Mouse (Mus musculus) left cerebral cortex, adult 18-20 months (tissue): ENCODE data around the gene Rab25. TPM values are rescaled to one million over a fixed set of nuclear protein-coding genes. Genes with fewer than 3 reads are reported as not detected.

Experiments used
- DNase-seq, 2 experiments: peaks; one replicate each; pipeline ENCODE4 v3.0.0; 2021 to 2022; ENCODE audit warnings: low spot score in 2 of 2, mixed read lengths in 1 of 2
- total RNA-seq, 2 experiments: library from RNA; stranded (reverse); gene quantifications; 2 replicates each; pipeline ENCODE4 v1.2.3; 2021

The Rab25 gene
- total RNA-seq, 2 experiments from 2014 or later: not detected

- DNase-seq: no peak
Measured at GRCm38 (mm10) chr3:88567892-88568291, 19.8 kb upstream of the Rab25 start.

- DNase-seq: no peak
Measured at GRCm38 (mm10) chr3:88566536-88567061, 18.5 kb upstream of the Rab25 start.

GRCm38 (mm10) chr3:88566116-88566515, 18.0 kb upstream of the Rab25 start:
- DNase-seq: no peak

GRCm38 (mm10) chr3:88563966-88564365, 15.9 kb upstream of the Rab25 start:
- no peak for DNase-seq

GRCm38 (mm10) chr3:88563442-88563841, 15.3 kb upstream of the Rab25 start:
- no peak for DNase-seq

- no peak for DNase-seq
Measured at GRCm38 (mm10) chr3:88561989-88562388, 13.9 kb upstream of the Rab25 start.

- no peak for DNase-seq
Measured at GRCm38 (mm10) chr3:88559596-88559995, 11.5 kb upstream of the Rab25 start.

DNA sequence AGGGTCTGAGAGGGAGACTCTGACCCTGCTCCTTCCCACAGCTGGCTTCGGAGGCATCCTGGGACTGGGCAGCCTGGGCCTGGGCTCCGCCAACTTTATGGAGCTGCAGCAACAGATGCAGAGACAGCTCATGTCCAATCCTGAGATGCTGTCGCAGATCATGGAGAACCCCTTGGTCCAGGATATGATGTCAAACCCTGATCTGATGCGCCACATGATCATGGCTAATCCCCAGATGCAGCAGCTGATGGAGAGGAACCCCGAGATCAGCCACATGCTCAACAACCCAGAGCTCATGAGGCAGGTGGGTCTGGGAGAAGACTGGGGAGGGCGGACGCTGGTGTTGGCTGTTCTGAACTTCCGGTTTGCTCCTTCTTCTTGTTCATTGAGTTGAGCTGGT, 8.5 kb upstream of the Rab25 start:
- no peak for DNase-seq

DNA sequence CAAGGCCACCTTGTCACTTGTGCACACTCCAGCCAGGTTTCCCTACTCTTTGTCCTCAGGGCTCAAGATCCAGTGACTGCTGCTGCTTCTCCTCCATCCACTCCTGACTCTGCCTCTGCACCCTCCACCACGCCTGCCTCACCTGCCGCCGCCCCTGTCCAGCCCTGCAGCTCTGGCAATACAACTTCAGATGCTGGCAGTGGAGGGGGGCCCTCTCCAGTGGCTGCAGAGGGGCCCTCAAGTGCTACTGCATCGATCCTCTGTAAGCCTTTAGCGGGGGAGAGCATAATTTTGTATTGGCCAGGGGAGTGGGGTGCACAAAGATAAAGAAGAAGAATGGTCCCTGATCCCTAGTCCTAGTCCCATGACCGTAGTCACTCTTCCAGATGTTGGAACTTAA, 7.6 kb upstream of the Rab25 start:
- no peak for DNase-seq

- DNase-seq: no peak
Measured at GRCm38 (mm10) chr3:88555069-88555605, 7.0 kb upstream of the Rab25 start.

DNA sequence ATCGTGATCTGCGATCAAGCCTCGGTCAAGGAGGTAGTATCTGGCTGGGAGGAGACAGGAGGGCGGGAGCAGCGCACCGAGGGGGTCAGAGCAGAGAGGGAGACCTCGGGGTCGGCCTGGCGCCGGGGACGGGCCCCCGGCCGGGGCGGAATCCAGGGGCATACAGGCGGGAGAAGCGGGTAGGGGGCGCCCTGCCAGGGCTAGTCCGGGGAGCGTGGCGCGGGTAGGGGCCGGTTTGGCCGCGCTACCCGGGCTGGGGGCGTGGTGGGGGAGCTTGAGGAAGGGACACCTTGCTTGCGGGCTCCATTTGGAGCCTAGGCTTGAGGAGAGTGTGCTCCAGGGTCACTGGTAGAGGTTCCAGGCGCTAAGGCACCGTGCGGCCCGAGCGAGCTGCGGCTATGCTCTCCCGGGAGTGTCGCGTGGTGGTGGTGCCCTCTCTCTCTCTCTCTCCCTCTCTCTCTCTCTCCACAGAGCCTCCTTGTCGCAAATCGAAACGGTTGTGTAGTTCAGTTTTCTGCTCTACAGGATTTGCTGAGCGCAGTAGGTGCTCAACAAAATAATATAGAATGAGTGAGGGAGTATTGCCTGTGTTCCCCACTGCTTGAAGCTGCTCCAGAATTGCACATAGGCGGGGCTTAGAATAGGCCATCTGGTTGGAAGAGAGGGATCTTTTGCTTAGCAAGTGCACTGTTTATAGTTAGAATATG, 5.9 kb upstream of the Rab25 start:
- peak; percentile 44 to 45 for DNase-seq

- peak; percentile 84 to 89 for DNase-seq
Measured at GRCm38 (mm10) chr3:88553525-88553879, 5.4 kb upstream of the Rab25 start, which contains the start of gene Ubqln4. Ubqln4 (plus strand) TSS chr3:88553758.

- DNase-seq: peak; percentile 98 to 99
Measured at GRCm38 (mm10) chr3:88552676-88553524, 4.8 kb upstream of the Rab25 start, which contains the start of gene Lamtor2. Lamtor2 (minus strand) TSS chr3:88553074.

DNA sequence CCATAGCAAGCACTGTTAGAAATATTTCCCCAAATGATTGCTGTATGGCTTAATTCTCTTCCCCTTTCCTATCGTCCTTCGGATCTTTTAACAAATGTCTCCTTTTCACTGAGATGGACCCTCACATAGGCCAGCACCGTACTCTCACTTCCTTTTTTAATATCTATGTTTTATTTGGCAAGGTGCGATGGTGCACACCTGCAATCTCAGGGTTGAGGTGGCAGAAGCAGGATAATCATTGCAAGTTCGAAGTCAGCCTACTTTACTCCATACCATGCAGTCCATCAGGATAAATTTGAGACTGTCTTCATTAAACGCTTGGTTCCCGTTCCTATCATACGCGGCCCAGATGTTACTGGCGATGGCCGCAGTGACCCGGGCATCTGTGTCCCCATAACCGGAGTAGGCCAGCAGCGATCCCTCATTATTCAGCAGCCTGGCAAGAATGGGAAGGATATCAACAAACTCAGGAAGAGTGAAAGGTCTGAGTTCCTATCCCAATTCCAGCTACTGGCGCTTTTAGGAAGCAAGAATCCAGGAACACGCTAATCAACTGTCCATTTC, 4.1 kb upstream of the Rab25 start:
- no peak for DNase-seq

- DNase-seq: no peak
Measured at GRCm38 (mm10) chr3:88551586-88551985, 3.5 kb upstream of the Rab25 start.

GRCm38 (mm10) chr3:88546674-88547418, 1.3 kb downstream of the Rab25 start:
- DNase-seq: no peak

DNA sequence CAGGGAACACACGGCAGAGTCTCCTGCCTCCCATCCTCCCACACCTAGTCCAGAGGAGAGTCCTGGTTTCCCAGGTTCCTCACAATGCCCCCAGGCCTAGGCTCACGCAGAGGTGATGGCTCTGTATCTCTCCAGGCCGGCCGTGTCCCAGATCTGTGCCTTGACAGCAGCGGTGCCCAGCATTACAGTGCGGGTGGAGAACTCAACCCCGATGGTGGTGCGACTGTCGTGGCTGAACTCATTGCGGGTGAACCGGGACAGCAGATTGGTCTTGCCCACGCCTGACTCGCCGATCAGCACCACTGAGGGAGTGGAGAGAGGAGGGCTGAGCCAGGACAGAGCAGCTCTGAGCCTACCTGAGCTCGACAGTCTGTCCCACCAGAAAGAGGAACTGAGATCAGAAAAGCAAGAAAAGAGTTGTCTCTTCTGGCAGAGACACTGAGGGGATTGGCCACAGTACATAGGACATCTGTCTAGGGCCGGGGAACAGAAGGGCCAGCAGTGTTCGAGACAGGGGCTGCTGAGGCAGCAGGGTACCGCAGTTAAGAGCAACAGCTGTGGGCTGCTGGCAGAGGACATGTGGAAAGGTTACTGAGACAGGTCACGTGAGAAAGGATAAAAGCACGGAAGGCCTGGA, 3.0 kb downstream of the Rab25 start:
- no peak for DNase-seq

GRCm38 (mm10) chr3:88544514-88544913, 3.6 kb downstream of the Rab25 start:
- no peak for DNase-seq

DNA sequence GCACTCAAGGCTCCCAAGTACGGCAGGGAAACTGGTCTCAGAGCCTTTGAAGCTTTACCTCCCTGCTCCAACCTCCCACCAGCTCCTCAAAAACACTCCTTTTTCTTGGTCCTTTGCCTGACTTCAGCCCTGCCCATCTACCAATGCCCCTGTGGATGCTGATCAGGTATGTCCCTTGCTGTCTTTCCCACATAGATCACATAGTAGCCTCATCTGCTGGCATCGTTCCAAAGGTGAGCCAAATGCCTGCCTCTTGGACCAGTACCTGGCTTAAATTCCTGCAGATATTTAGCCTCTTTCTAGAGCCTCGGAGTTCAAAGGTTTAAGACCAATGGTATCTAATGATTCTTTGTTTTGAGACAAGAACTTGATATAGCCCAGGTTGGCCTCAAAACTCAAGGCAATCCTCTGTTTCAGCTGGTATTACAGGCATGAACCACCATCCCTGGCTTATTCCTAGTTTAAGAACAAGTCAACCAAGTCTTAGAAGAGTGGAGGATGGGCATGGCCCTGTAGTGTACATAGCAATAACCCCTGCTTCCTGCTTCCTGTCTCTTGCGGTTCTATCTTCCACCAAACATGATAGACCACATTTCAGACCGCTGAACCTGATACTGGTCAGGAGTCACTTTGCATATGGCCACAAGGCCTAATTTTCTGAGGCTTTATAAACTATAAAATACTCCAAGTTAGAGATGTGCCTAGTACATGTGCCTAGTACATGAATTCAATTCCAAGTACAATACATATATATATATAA, 4.3 kb downstream of the Rab25 start:
- DNase-seq: no peak

DNA sequence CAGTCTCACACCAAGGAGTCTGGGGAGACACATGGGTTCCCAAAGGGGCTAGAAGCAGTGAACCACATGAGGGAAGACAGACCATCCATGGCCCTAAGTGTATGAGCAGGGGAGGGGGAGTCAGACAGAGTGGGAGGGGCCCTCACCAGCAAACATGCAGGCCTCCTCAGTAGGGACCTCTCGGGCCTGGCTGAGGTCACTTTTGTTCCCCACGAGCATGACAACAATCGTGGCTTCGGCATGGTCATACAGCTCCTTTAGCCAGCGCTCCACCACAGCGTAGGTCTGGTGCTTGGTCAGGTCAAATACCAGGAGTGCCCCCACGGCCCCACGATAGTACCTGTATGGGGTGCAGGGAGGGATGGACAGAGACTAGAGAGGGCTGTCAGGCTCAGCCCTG, 4.9 kb downstream of the Rab25 start:
- no peak for DNase-seq
